Mouse (Mus musculus): ENCODE measurements around the gene Brap. TPM values are rescaled to one million over a fixed set of nuclear protein-coding genes. Genes with fewer than 3 reads are reported as not detected.
"Not testable (repeated sequence)": the region's sequence is repeated elsewhere in the genome, so short reads cannot be mapped to it uniquely, and the experiment has no call there.

The Brap gene
- 29.9 and 30.0 TPM in 2 replicates for total RNA-seq (2014; fragmentation: Nextera tagmentation)
- 63.4 and 70.1 TPM in 2 replicates for total RNA-seq (2017)
- 10.6 and 12.8 TPM in 2 replicates for polyA plus RNA-seq (2012)

GRCm38 (mm10) chr5:121660059-121660896 lies at the start of gene Brap, which contains the start of gene Acad10:
TSS of gene Brap (plus strand) at chr5:121660563.
TSS of gene Acad10 (minus strand) at chr5:121660514.
- DNase-seq (ENCODE audit: low spot score): peak; percentile 92
- H3K4me3 ChIP-seq (ENCODE audit: low read depth, low read length): peak within 1 kb of the TSS; percentile 97
- no peaks in the 10 kb centered on the region for H3K27me3 ChIP-seq (ENCODE audit: insufficient read depth, low read length)
- no peaks in the 10 kb centered on the region for H3K9me3 ChIP-seq (replicated peaks)
- H3K4me1 ChIP-seq (ENCODE audit: insufficient read depth, low read depth, low read length): peaks cover 31% of the 10 kb centered on the region
- peak; percentile 60 for ATAC-seq (ENCODE audit: extremely low read depth, insufficient number of reproducible peaks, low FRiP score, poor library complexity, severe bottlenecking)
- peaks cover 39% of the 10 kb centered on the region for H3K36me3 ChIP-seq (replicated peaks)
- no peak for TF ChIP-seq CTCF (IDR thresholded peaks at IDR 0.05; ENCODE audit: low read depth, low read length)
- TF ChIP-seq POLR2AphosphoS5 (IDR thresholded peaks at IDR 0.05; ENCODE audit: insufficient replicate concordance, low read depth, low read length): no peak
- no peak for TF ChIP-seq TAL1 (conservative IDR thresholded peaks at IDR 0.05; ENCODE audit: low read depth, low read length)
- no peak for TF ChIP-seq GATA2 (IDR thresholded peaks at IDR 0.05; ENCODE audit: borderline replicate concordance, low read depth, low read length)

DNA sequence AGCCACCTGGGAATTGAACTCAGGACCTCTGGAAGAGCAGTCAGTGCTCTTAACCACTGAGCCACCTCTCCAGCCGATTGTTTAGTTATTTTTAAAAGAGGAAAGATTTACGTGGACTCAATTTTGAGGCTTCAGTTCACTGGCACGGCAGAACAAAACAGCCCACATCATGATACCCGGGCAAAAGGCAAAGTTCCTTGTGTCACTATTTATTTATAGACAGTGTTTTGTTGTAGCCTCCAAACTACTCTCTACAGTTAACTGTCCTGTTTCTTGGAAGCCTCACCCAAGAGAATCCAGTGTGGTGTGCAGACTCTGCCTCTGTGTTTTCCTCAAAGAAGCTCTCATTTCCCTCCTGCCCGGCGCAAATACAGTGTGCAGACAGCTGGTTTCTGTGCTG lies 48.3 kb upstream of the Brap start:
- H3K9me3 ChIP-seq (replicated peaks): no peaks in the 10 kb centered on the region
- ATAC-seq (ENCODE audit: extremely low read depth, insufficient number of reproducible peaks, low FRiP score, poor library complexity, severe bottlenecking) (no peak), DNase-seq (ENCODE audit: low spot score) (no peak)
- H3K36me3 ChIP-seq (replicated peaks): no peaks in the 10 kb centered on the region
- TF ChIP-seq GATA1 (IDR thresholded peaks at IDR 0.05; ENCODE audit: borderline replicate concordance, low read length) (no peak), GATA2 (IDR thresholded peaks at IDR 0.05; ENCODE audit: borderline replicate concordance, low read depth, low read length) (no peak)
- H3K4me3 ChIP-seq (ENCODE audit: low read depth, low read length): no peak overlapping the region
- H3K4me1 ChIP-seq (ENCODE audit: insufficient read depth, low read depth, low read length): no peaks in the 10 kb centered on the region
- peaks cover 18% of the 10 kb centered on the region for H3K27me3 ChIP-seq (ENCODE audit: insufficient read depth, low read length)

GRCm38 (mm10) chr5:121614921-121615320 lies 45.4 kb upstream of the Brap start:
- H3K9me3 ChIP-seq (replicated peaks); DNase-seq (ENCODE audit: low spot score); H3K4me3 ChIP-seq (ENCODE audit: low read depth, low read length); H3K27me3 ChIP-seq (ENCODE audit: insufficient read depth, low read length); ATAC-seq (ENCODE audit: extremely low read depth, insufficient number of reproducible peaks, low FRiP score, poor library complexity, severe bottlenecking); H3K36me3 ChIP-seq (replicated peaks): not testable (repeated sequence)
- peaks cover 12% of the 10 kb centered on the region for H3K4me1 ChIP-seq (ENCODE audit: insufficient read depth, low read depth, low read length)

GRCm38 (mm10) chr5:121618592-121619513 lies 41.5 kb upstream of the Brap start, which contains the start of gene Acad12:
TSS of gene Acad12 (minus strand) at chr5:121618938.
- peaks cover 22% of the 10 kb centered on the region for H3K36me3 ChIP-seq (replicated peaks)
- ATAC-seq (ENCODE audit: extremely low read depth, insufficient number of reproducible peaks, low FRiP score, poor library complexity, severe bottlenecking): peak; percentile 52
- TF ChIP-seq GATA2 (IDR thresholded peaks at IDR 0.05; ENCODE audit: borderline replicate concordance, low read depth, low read length) (no peak), CTCF (IDR thresholded peaks at IDR 0.05; ENCODE audit: low read depth, low read length) (no peak), TAL1 (conservative IDR thresholded peaks at IDR 0.05; ENCODE audit: low read depth, low read length) (no peak), POLR2AphosphoS5 (IDR thresholded peaks at IDR 0.05; ENCODE audit: insufficient replicate concordance, low read depth, low read length) (no peak), GATA1 (IDR thresholded peaks at IDR 0.05; ENCODE audit: borderline replicate concordance, low read length) (no peak)
- H3K4me1 ChIP-seq (ENCODE audit: insufficient read depth, low read depth, low read length): peaks cover 19% of the 10 kb centered on the region
- no peaks in the 10 kb centered on the region for H3K9me3 ChIP-seq (replicated peaks)
- 0 out of 2 replicates have a peak, but pooled peaks cover 3% of the 10 kb centered on the region for H3K27me3 ChIP-seq (ENCODE audit: insufficient read depth, low read length)
- peak; percentile 89 for DNase-seq (ENCODE audit: low spot score)
- peak within 1 kb of the TSS; percentile 75 for H3K4me3 ChIP-seq (ENCODE audit: low read depth, low read length)

- peaks cover 33% of the 10 kb centered on the region for H3K36me3 ChIP-seq (replicated peaks)
- H3K27me3 ChIP-seq (ENCODE audit: insufficient read depth, low read length): no peaks in the 10 kb centered on the region
- no peak overlapping the region for H3K4me3 ChIP-seq (ENCODE audit: low read depth, low read length)
- TF ChIP-seq CTCF (IDR thresholded peaks at IDR 0.05; ENCODE audit: low read depth, low read length) (no peak), GATA1 (IDR thresholded peaks at IDR 0.05; ENCODE audit: borderline replicate concordance, low read length) (no peak), GATA2 (IDR thresholded peaks at IDR 0.05; ENCODE audit: borderline replicate concordance, low read depth, low read length) (no peak), TAL1 (conservative IDR thresholded peaks at IDR 0.05; ENCODE audit: low read depth, low read length) (no peak), POLR2AphosphoS5 (IDR thresholded peaks at IDR 0.05; ENCODE audit: insufficient replicate concordance, low read depth, low read length) (no peak)
- DNase-seq (ENCODE audit: low spot score) (no peak), ATAC-seq (ENCODE audit: extremely low read depth, insufficient number of reproducible peaks, low FRiP score, poor library complexity, severe bottlenecking) (no peak)
- no peaks in the 10 kb centered on the region for H3K9me3 ChIP-seq (replicated peaks)
- peaks cover 19% of the 10 kb centered on the region for H3K4me1 ChIP-seq (ENCODE audit: insufficient read depth, low read depth, low read length)
These were observed 39.3 kb upstream of the Brap start for GRCm38 (mm10) chr5:121621102-121621501.

DNA sequence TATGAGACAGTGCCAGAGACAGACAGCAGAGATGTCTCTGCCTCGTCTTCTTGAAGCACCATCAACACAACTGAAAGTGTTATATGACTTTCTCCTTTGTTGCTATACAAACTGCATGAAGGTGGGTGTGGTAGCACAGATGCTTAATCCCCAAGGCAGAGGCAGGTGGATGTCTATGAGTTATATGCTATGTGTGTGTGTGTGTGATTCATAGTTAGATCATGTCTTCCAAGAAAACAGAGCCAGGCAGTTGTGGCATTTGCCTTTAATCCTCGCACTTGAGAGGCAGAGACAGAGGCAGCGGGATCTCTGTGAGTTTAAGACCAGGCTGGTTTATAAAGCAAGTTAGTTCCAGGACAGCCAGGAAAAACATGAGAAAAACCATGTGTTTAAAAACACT lies 37.1 kb upstream of the Brap start:
- Histone ChIP-seq H3K9me3 (replicated peaks) (no peaks in the 10 kb centered on the region), H3K4me1 (ENCODE audit: insufficient read depth, low read depth, low read length) (peaks cover 15% of the 10 kb centered on the region), H3K4me3 (ENCODE audit: low read depth, low read length) (no peak overlapping the region), H3K36me3 (replicated peaks) (peaks cover 38% of the 10 kb centered on the region), H3K27me3 (ENCODE audit: insufficient read depth, low read length) (no peaks in the 10 kb centered on the region)
- no peak for TF ChIP-seq CTCF (IDR thresholded peaks at IDR 0.05; ENCODE audit: low read depth, low read length)
- TF ChIP-seq TAL1 (conservative IDR thresholded peaks at IDR 0.05; ENCODE audit: low read depth, low read length): no peak
- TF ChIP-seq GATA2 (IDR thresholded peaks at IDR 0.05; ENCODE audit: borderline replicate concordance, low read depth, low read length): no peak
- no peak for TF ChIP-seq GATA1 (IDR thresholded peaks at IDR 0.05; ENCODE audit: borderline replicate concordance, low read length)
- no peak for TF ChIP-seq POLR2AphosphoS5 (IDR thresholded peaks at IDR 0.05; ENCODE audit: insufficient replicate concordance, low read depth, low read length)
- ATAC-seq (ENCODE audit: extremely low read depth, insufficient number of reproducible peaks, low FRiP score, poor library complexity, severe bottlenecking): no peak
- no peak for DNase-seq (ENCODE audit: low spot score)
